ENCODE assay signal across 8 mouse cellular contexts in genomic region chr11:75733227-75733940, GRCm38 (mm10). TPM values are rescaled to one million over a fixed set of nuclear protein-coding genes. Genes with fewer than 3 reads are reported as not detected.
A peak's percentile ranks its signal among the peaks of the same experiment; 100 is the strongest.
DNase-seq lines count a peak whose midpoint lies in the region; ATAC-seq and TF ChIP-seq lines count a peak whose summit lies in the region.

No protein-coding gene starts in this region.

- peaks cover 62% of the 10 kb centered on the region for H3K4me1 ChIP-seq in E14TG2a.4 (replicated peaks; ENCODE audit: low read depth, low read length)
- H3K4me1 ChIP-seq in forebrain, embryonic 10.5 days, result peaks cover 49% of the 10 kb centered on the region
- H3K4me1 ChIP-seq in heart, embryonic 14.5 days (ENCODE audit: control insufficient read depth in 2 of 2, insufficient read depth in 2 of 2, low read length in 2 of 2), result peaks cover 7 to 41% of the 10 kb centered on the region in 2 experiments
- peaks cover 16% of the 10 kb centered on the region; the same call in 1 of the 2 replicates for H3K4me1 ChIP-seq in lung, postnatal 0 days (ENCODE audit: insufficient read depth, low read depth, low read length)

- H3K9ac ChIP-seq in heart, embryonic 14.5 days (ENCODE audit: low read length), result peak overlapping the region; percentile 99
- peak overlapping the region; percentile 84 for H3K9ac ChIP-seq in lung, postnatal 0 days (replicated peaks; ENCODE audit: low read depth)

- no peaks in the 10 kb centered on the region for H3K27me3 ChIP-seq in E14TG2a.4 (ENCODE audit: insufficient read depth, low read length)
- 0 out of 2 replicates have a peak, but pooled peaks cover 5% of the 10 kb centered on the region for H3K27me3 ChIP-seq in forebrain, embryonic 10.5 days (ENCODE audit: poor library complexity, severe bottlenecking)
- H3K27me3 ChIP-seq in heart, embryonic 14.5 days (ENCODE audit: control insufficient read depth, insufficient read depth, low read length), result no peaks in the 10 kb centered on the region
- no peaks in the 10 kb centered on the region for H3K27me3 ChIP-seq in lung, postnatal 0 days (replicated peaks; ENCODE audit: insufficient read depth, low read length)

- under 1% methylated on average over 52 of the region's 52 CpGs for whole genome bisulfite sequencing in forebrain, embryonic 10.5 days
- under 1% methylated on average over 46 of the region's 52 CpGs for WGBS in heart, embryonic 14.5 days
- WGBS in lung, postnatal 0 days, result under 1% methylated on average over 28 of the region's 52 CpGs

- H3K9me3 ChIP-seq in E14TG2a.4 (ENCODE audit: low read length), result no peaks in the 10 kb centered on the region
- no peaks in the 10 kb centered on the region for H3K9me3 ChIP-seq in forebrain, embryonic 10.5 days
- H3K9me3 ChIP-seq in heart, embryonic 14.5 days (ENCODE audit: control insufficient read depth, low read length), result no peaks in the 10 kb centered on the region
- no peaks in the 10 kb centered on the region for H3K9me3 ChIP-seq in lung, postnatal 0 days (ENCODE audit: low read length)

- peaks cover 40% of the 10 kb centered on the region for H3K36me3 ChIP-seq in E14TG2a.4 (ENCODE audit: insufficient read depth, low read length)
- H3K36me3 ChIP-seq in forebrain, embryonic 10.5 days (replicated peaks), result peaks cover 28% of the 10 kb centered on the region
- 0 out of 2 replicates have a peak, but pooled peaks cover 13% of the 10 kb centered on the region for H3K36me3 ChIP-seq in heart, embryonic 14.5 days (ENCODE audit: control insufficient read depth, insufficient read depth, low read length)
- H3K36me3 ChIP-seq in lung, postnatal 0 days (ENCODE audit: insufficient read depth, low read length), result no peaks in the 10 kb centered on the region

- ATAC-seq in heart, embryonic 14.5 days (ENCODE audit: insufficient number of reproducible peaks, insufficient read depth, low FRiP score, low read depth), result peak; percentile 62
- ATAC-seq in lung, postnatal 0 days, result peak; percentile 64

- no peak for TF ChIP-seq EP300 in lung, postnatal 0 days (IDR thresholded peaks at IDR 0.05)

- H3K4me2 ChIP-seq in heart, embryonic 14.5 days (ENCODE audit: low read length), result peak overlapping the region; percentile 72
- H3K4me2 ChIP-seq in lung, postnatal 0 days (replicated peaks; ENCODE audit: low read depth, low read length), result peak overlapping the region; percentile 77

- TF ChIP-seq CTCF in E14TG2a.4 (conservative IDR thresholded peaks at IDR 0.05; ENCODE audit: low read length), result no peak
- peak; percentile 29; the same call in 1 of the 2 replicates for TF ChIP-seq CTCF in lung, postnatal 0 days (IDR thresholded peaks at IDR 0.05)

- DNase-seq in adrenal gland, postnatal 25 days, result peak; percentile 77
- DNase-seq in forebrain, embryonic 10.5 days (ENCODE audit: extremely low spot score, low spot score), result no peak
- DNase-seq in layer of hippocampus, adult 9-11 months, result peak; percentile 52
- DNase-seq in lung, postnatal 0 days (ENCODE audit: low spot score), result peak; percentile 71
- DNase-seq in ovary, postnatal 36 days (ENCODE audit: low spot score), result peak; percentile 80
- DNase-seq in urinary bladder, adult 2 months (ENCODE audit: low spot score), result peak; percentile 90

- peak overlapping the region; percentile 100 for H3K27ac ChIP-seq in forebrain, embryonic 10.5 days
- H3K27ac ChIP-seq in heart, embryonic 14.5 days (replicated peaks in 1 of 2; ENCODE audit: control insufficient read depth in 1 of 2, insufficient read depth in 1 of 2, low read depth in 2 of 2, low read length in 2 of 2), result peak overlapping the region; percentile 91 to 97
- H3K27ac ChIP-seq in lung, postnatal 0 days (ENCODE audit: low read length), result peak overlapping the region; percentile 86

- H3K4me3 ChIP-seq in E14TG2a.4 (replicated peaks; ENCODE audit: low read length), result peak overlapping the region; percentile 93
- peak overlapping the region; percentile 99 for H3K4me3 ChIP-seq in forebrain, embryonic 10.5 days
- H3K4me3 ChIP-seq in heart, embryonic 14.5 days (ENCODE audit: control insufficient read depth in 1 of 2, insufficient read depth in 1 of 2, low read depth in 1 of 2, low read length in 2 of 2), result peak overlapping the region; percentile 72 to 97
- H3K4me3 ChIP-seq in lung, postnatal 0 days (ENCODE audit: low read depth, low read length), result peak overlapping the region; percentile 77

RNA-seq across cellular contexts. Expression of gene Ywhae, which starts 0.7 kb away (rescaled TPM):
- total RNA-seq in adrenal gland, postnatal 25 days (2021), result 594 and 621 TPM in 2 replicates
- polyA plus RNA-seq in forebrain, embryonic 10.5 days (2016; fragmentation: Nextera tagmentation; extraction: Ambion mirVana), result 1,332 and 1,366 TPM in 2 replicates
- polyA plus RNA-seq in heart, embryonic 14.5 days (2014; fragmentation: Nextera tagmentation; extraction: Ambion mirVana), result 712 and 732 TPM in 2 replicates
- 453 and 499 TPM in 2 replicates for polyA plus RNA-seq in lung, postnatal 0 days (2015; fragmentation: Nextera tagmentation; extraction: Ambion mirVana)
- 334 and 359 TPM in 2 replicates for polyA plus RNA-seq in urinary bladder, adult 2 months (2012; rRNA removed)

RNA-seq across cellular contexts. Expression of gene Crk, which starts 54.3 kb away (rescaled TPM):
- 112 and 117 TPM in 2 replicates for total RNA-seq in adrenal gland, postnatal 25 days (2021)
- 122 and 130 TPM in 2 replicates for polyA plus RNA-seq in forebrain, embryonic 10.5 days (2016; fragmentation: Nextera tagmentation; extraction: Ambion mirVana)
- 86.0 and 88.2 TPM in 2 replicates for polyA plus RNA-seq in heart, embryonic 14.5 days (2014; fragmentation: Nextera tagmentation; extraction: Ambion mirVana)
- 83.8 and 90.3 TPM in 2 replicates for polyA plus RNA-seq in lung, postnatal 0 days (2015; fragmentation: Nextera tagmentation; extraction: Ambion mirVana)
- polyA plus RNA-seq in urinary bladder, adult 2 months (2012; rRNA removed), result 84.0 and 86.6 TPM in 2 replicates
